Mouse (Mus musculus) activated CD4-positive, CD25-positive, alpha-beta regulatory T cell (primary cell): Measurements from ENCODE around the gene Olfr896-ps1. TPM values are rescaled to one million over a fixed set of nuclear protein-coding genes. Genes with fewer than 3 reads are reported as not detected.

ENCODE experiments used
- polyA plus RNA-seq, 2 experiments: library from polyadenylated mRNA; unstranded; fragments of 100-300 nt; shearing (Covaris generic); gene quantifications; one replicate each; pipeline ENCODE4 v1.2.1; 2017

Olfr896-ps1 gene
- polyA plus RNA-seq = not detected

DNA sequence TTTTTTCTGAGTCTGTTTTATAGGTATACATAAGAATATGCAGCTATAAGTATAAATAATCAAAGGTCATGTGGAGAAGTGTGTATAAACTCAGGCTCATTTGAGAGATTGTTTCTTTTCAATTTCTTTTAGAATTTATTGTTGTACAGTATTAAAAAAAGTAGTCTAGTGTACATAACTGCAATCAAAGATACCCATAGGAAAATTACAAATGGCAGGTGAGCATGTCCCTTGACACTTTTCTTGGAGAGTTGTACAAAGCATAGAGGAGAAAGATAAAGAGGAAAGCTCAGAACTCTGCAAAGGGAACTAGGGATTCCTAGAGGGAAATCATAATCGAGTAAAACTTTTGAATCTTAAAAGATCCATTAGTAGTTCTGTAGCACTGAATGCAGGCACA is at the start of gene Olfr896-ps1:
TSS of gene Olfr896-ps1 (plus strand) at position 301 of the 400 bp plus-strand sequence.

DNA sequence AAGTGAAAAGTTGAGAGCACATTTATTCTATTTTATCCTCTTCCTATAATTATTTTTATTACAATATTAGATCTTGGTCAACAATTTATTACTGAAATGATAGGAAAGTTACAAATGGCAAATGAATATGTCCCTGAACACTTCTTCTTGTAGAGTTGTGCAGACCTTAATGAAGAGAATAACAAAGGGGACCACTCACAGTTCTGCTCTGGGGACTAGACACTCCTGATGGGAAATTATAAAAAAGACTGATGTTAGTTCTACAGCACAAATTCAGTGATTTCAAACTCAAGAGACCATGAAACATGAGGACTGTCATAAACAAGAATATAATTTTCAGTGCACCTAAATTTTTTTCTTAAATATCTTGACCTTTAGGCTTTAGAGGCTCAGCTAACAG is 38.4 kb upstream of the Olfr896-ps1 start, which contains the start of gene Olfr143:
TSS of gene Olfr143 (plus strand) at position 301 of the 400 bp plus-strand sequence.

DNA sequence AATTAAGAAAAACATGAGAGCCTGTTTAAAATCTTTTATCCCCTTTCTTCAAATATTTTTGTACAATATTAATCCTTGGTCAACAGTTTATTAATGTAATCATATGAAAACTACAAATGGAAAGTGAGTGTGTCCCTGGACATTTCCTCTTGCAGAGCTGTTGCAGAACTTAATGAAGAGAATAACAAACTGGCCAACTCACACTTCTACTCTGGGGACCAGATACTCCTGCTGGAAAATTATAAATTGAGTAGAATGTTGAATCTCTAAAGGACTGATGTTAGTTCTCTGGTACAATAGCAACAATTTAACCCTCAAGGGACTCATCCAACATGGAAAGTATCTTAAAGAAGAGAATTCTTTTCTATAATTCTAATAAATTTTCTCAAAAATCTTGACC is 23.4 kb upstream of the Olfr896-ps1 start, which contains the start of gene Olfr895:
TSS of gene Olfr895 (plus strand) at position 301 of the 400 bp plus-strand sequence.

DNA sequence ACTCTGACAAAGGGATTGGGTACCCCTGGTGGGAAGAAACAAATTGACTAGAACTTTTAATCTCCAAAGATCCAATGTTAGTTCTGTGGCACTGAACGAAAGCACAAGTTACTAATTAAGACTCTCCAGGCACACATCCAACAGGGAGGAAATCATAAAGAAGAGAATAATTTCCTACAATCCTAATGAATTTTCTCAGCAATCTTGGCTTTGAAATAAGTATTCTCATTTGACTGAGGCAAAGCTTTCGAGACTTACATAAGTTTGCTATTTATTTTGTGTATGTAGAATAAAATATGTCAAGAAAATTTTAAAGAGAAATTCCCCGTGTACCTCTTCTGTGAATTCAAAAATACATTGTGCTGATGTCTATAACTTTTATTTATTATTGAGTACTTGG is 37.9 kb downstream of the Olfr896-ps1 start, which contains the start of gene Olfr25:
TSS of gene Olfr25 (plus strand) at position 301 of the 400 bp plus-strand sequence.

Other genes starting within 250 kb of the Olfr896-ps1 start
- gene Olfr884, start 244.6 kb upstream of the Olfr896-ps1 start, polyA plus RNA-seq = not detected
- gene Olfr885, start 229.8 kb upstream of the Olfr896-ps1 start, polyA plus RNA-seq = not detected
- under 1 TPM in 1 of 2 experiments, not detected in 1; 0.34 TPM for gene Olfr887, start 207.0 kb upstream of the Olfr896-ps1 start, polyA plus RNA-seq
- not detected for gene Olfr888, start 183.0 kb upstream of the Olfr896-ps1 start, polyA plus RNA-seq
- under 1 TPM; 0.02 to 0.05 TPM for gene Olfr889, start 175.9 kb upstream of the Olfr896-ps1 start, polyA plus RNA-seq
- gene Olfr890, start 148.6 kb upstream of the Olfr896-ps1 start, polyA plus RNA-seq = under 1 TPM in 1 of 2 experiments, not detected in 1; 0.25 TPM
- gene Olfr891, start 110.3 kb upstream of the Olfr896-ps1 start, polyA plus RNA-seq = not detected
- not detected for gene Olfr893, start 82.7 kb upstream of the Olfr896-ps1 start, polyA plus RNA-seq
- gene Olfr894, start 73.1 kb upstream of the Olfr896-ps1 start, polyA plus RNA-seq = not detected
- gene Olfr143, start 38.3 kb upstream of the Olfr896-ps1 start, polyA plus RNA-seq = under 1 TPM in 1 of 2 experiments, not detected in 1; 0.11 TPM
- under 1 TPM in 1 of 2 experiments, not detected in 1; 0.18 TPM for gene Olfr895, start 23.3 kb upstream of the Olfr896-ps1 start, polyA plus RNA-seq
- gene Olfr25, start 38.0 kb downstream of the Olfr896-ps1 start, polyA plus RNA-seq = not detected
- gene Olfr898, start 57.3 kb downstream of the Olfr896-ps1 start, polyA plus RNA-seq = under 1 TPM; 0.13 to 0.28 TPM
- gene Olfr250, start 75.8 kb downstream of the Olfr896-ps1 start, polyA plus RNA-seq = under 1 TPM in 1 of 2 experiments, not detected in 1; 0.07 TPM
- under 1 TPM in 1 of 2 experiments, not detected in 1; 0.10 TPM for gene Olfr251, start 86.0 kb downstream of the Olfr896-ps1 start, polyA plus RNA-seq
- under 1 TPM in 1 of 2 experiments, not detected in 1; 0.04 TPM for gene Olfr147, start 110.6 kb downstream of the Olfr896-ps1 start, polyA plus RNA-seq
- under 1 TPM in 1 of 2 experiments, not detected in 1; 0.10 TPM for gene Olfr901, start 138.3 kb downstream of the Olfr896-ps1 start, polyA plus RNA-seq
- gene Olfr902, start 156.5 kb downstream of the Olfr896-ps1 start, polyA plus RNA-seq = not detected
- gene Olfr904, start 172.0 kb downstream of the Olfr896-ps1 start, polyA plus RNA-seq = not detected
- under 1 TPM in 1 of 2 experiments, not detected in 1; 0.21 TPM for gene Olfr905, start 180.0 kb downstream of the Olfr896-ps1 start, polyA plus RNA-seq
- gene Olfr906, start 196.0 kb downstream of the Olfr896-ps1 start, polyA plus RNA-seq = not detected
- gene Olfr907, start 204.7 kb downstream of the Olfr896-ps1 start, polyA plus RNA-seq = not detected
- gene Olfr911-ps1, start 230.5 kb downstream of the Olfr896-ps1 start, polyA plus RNA-seq = under 1 TPM in 1 of 2 experiments, not detected in 1; 0.06 TPM
- not detected for gene Olfr910, start 246.7 kb downstream of the Olfr896-ps1 start, polyA plus RNA-seq